Mouse (Mus musculus) lung, embryonic 16.5 days (tissue): ENCODE results near the gene Ddah2. TPM values are rescaled to one million over a fixed set of nuclear protein-coding genes. Genes with fewer than 3 reads are reported as not detected.

Experiments
- ATAC-seq: fragments of 200-750 bp; cut with Nextera tagmentation; 2 replicates; pipeline ENCODE4 v1.8.0; 2017; ENCODE audit warnings: low read depth, mild to moderate bottlenecking, moderate library complexity
- H3K27ac ChIP-seq: fragments of 300-500 bp; sonication (generic); 2 replicates; pipeline ENCODE4 v1.5.1; 2014; ENCODE audit warnings: mild to moderate bottlenecking, control low read depth, low read length
- H3K27me3 ChIP-seq: fragments of 300-500 bp; sonication (generic); 2 replicates; pipeline ENCODE4 v1.6.1; 2014; ENCODE audit warnings: low read depth, low read length, mixed read lengths; ENCODE audit not compliant: control insufficient read depth, insufficient read depth
- H3K36me3 ChIP-seq: fragments of 300-500 bp; sonication (generic); 2 replicates; pipeline ENCODE4 v1.6.1; 2014; ENCODE audit warnings: low read length; ENCODE audit not compliant: control insufficient read depth, insufficient read depth
- H3K4me1 ChIP-seq: fragments of 300-500 bp; sonication (generic); replicated peaks from 2 replicates; pipeline ENCODE4 v1.6.1; 2014; ENCODE audit warnings: low read length, mixed read lengths; ENCODE audit not compliant: control insufficient read depth, insufficient read depth
- H3K4me2 ChIP-seq: fragments of 300-500 bp; sonication (generic); 2 replicates; pipeline ENCODE4 v1.6.1; 2014; ENCODE audit warnings: low read depth, low read length, control low read depth
- H3K4me3 ChIP-seq: fragments of 300-500 bp; sonication (generic); 2 replicates; pipeline ENCODE4 v1.5.1; 2014; ENCODE audit warnings: mild to moderate bottlenecking, low read length, control low read depth
- H3K9ac ChIP-seq: fragments of 300-500 bp; sonication (generic); 2 replicates; pipeline ENCODE4 v1.6.1; 2014; ENCODE audit warnings: low read length, control low read depth
- H3K9me3 ChIP-seq: fragments of 300-500 bp; sonication (generic); 2 replicates; pipeline ENCODE4 v1.6.1; 2016; ENCODE audit warnings: low read length; ENCODE audit not compliant: control insufficient read depth
- WGBS: fragments of 180-500 bp; shearing (Covaris S2); extraction: QIAGEN DNeasy Blood & Tissue Kit; methylation state at CpG from one replicate; pipeline ENCODE4 v1.1.7; 2014; 5-methylcytosine and 5-hydroxymethylcytosine counted together
- polyA plus RNA-seq: library from polyadenylated mRNA; unstranded; fragments of >200 nt; fragmentation: Nextera tagmentation; extraction: Ambion mirVana; gene quantifications from 2 replicates; pipeline ENCODE4 v1.2.1, GENCODE M21; 2015

The Ddah2 gene
- polyA plus RNA-seq, 1 experiment from 2014 or later, result 309 TPM

- Histone ChIP-seq H3K27ac (no peak overlapping the region), H3K9ac (no peak overlapping the region), H3K27me3 (no peaks in the 10 kb centered on the region), H3K4me1 (peaks cover 8% of the 10 kb centered on the region), H3K4me2 (no peak overlapping the region), H3K4me3 (no peak overlapping the region), H3K9me3 (no peaks in the 10 kb centered on the region), H3K36me3 (peaks cover 33% of the 10 kb centered on the region)
- WGBS, result 86% methylated on average over 14 of the region's 14 CpGs
- no peak for ATAC-seq
Observed at GRCm38 (mm10) chr17:35092403-35093198, 33.8 kb downstream of the Ddah2 start.

GRCm38 (mm10) chr17:35094475-35095365 is 35.9 kb downstream of the Ddah2 start:
- Histone ChIP-seq H3K4me3 (no peak overlapping the region), H3K27me3 (no peaks in the 10 kb centered on the region), H3K4me1 (peaks cover 8% of the 10 kb centered on the region), H3K36me3 (peaks cover 43% of the 10 kb centered on the region), H3K4me2 (no peak overlapping the region), H3K9me3 (no peaks in the 10 kb centered on the region), H3K27ac (no peak overlapping the region), H3K9ac (no peak overlapping the region)
- ATAC-seq, result no peak
- WGBS, result 89% methylated on average over 15 of the region's 15 CpGs

GRCm38 (mm10) chr17:35096597-35096996 is 37.8 kb downstream of the Ddah2 start:
- H3K36me3 ChIP-seq, result peaks cover 49% of the 10 kb centered on the region
- no peaks in the 10 kb centered on the region for H3K27me3 ChIP-seq
- H3K4me1 ChIP-seq, result no peaks in the 10 kb centered on the region
- no peaks in the 10 kb centered on the region for H3K9me3 ChIP-seq
- WGBS, result 83% methylated on average over 12 of the region's 12 CpGs
- no peak overlapping the region for H3K4me3 ChIP-seq
- no peak overlapping the region for H3K9ac ChIP-seq
- no peak overlapping the region for H3K4me2 ChIP-seq
- H3K27ac ChIP-seq, result no peak overlapping the region
- ATAC-seq, result no peak

- Histone ChIP-seq H3K36me3 (peaks cover 52% of the 10 kb centered on the region), H3K27ac (no peak overlapping the region), H3K9ac (no peak overlapping the region), H3K9me3 (no peaks in the 10 kb centered on the region), H3K4me3 (no peak overlapping the region), H3K27me3 (no peaks in the 10 kb centered on the region), H3K4me2 (no peak overlapping the region), H3K4me1 (no peaks in the 10 kb centered on the region)
- ATAC-seq, result no peak
- 87% methylated on average over 12 of the region's 12 CpGs for WGBS
Observed at GRCm38 (mm10) chr17:35097164-35097655, 38.4 kb downstream of the Ddah2 start.

GRCm38 (mm10) chr17:35100196-35100765 is 41.4 kb downstream of the Ddah2 start:
- Histone ChIP-seq H3K36me3 (peaks cover 47% of the 10 kb centered on the region), H3K27ac (no peak overlapping the region), H3K27me3 (no peaks in the 10 kb centered on the region), H3K9me3 (no peaks in the 10 kb centered on the region), H3K4me3 (no peak overlapping the region), H3K4me1 (no peaks in the 10 kb centered on the region), H3K9ac (no peak overlapping the region), H3K4me2 (no peak overlapping the region)
- ATAC-seq, result no peak
- WGBS, result 57% methylated on average over 10 of the region's 10 CpGs

- Histone ChIP-seq H3K27me3 (no peaks in the 10 kb centered on the region), H3K36me3 (peaks cover 47% of the 10 kb centered on the region), H3K4me2 (no peak overlapping the region), H3K27ac (no peak overlapping the region), H3K9me3 (no peaks in the 10 kb centered on the region), H3K4me3 (no peak overlapping the region), H3K9ac (no peak overlapping the region), H3K4me1 (no peaks in the 10 kb centered on the region)
- 82% methylated on average over 11 of the region's 11 CpGs for WGBS
- ATAC-seq, result no peak
Observed at GRCm38 (mm10) chr17:35101161-35101560, 42.3 kb downstream of the Ddah2 start.

- Histone ChIP-seq H3K36me3 (peaks cover 38% of the 10 kb centered on the region), H3K4me1 (no peaks in the 10 kb centered on the region), H3K9me3 (no peaks in the 10 kb centered on the region), H3K9ac (no peak overlapping the region), H3K4me2 (no peak overlapping the region), H3K27me3 (no peaks in the 10 kb centered on the region), H3K4me3 (no peak overlapping the region), H3K27ac (no peak overlapping the region)
- WGBS, result 68% methylated on average over 8 of the region's 8 CpGs
- ATAC-seq, result no peak
Observed at GRCm38 (mm10) chr17:35102299-35102698, 43.5 kb downstream of the Ddah2 start.

GRCm38 (mm10) chr17:35103221-35103690 is 44.4 kb downstream of the Ddah2 start:
- Histone ChIP-seq H3K4me2 (no peak overlapping the region), H3K36me3 (peaks cover 37% of the 10 kb centered on the region), H3K4me3 (no peak overlapping the region), H3K4me1 (no peaks in the 10 kb centered on the region), H3K9me3 (no peaks in the 10 kb centered on the region), H3K27me3 (no peaks in the 10 kb centered on the region), H3K27ac (no peak overlapping the region), H3K9ac (no peak overlapping the region)
- no peak for ATAC-seq
- 56% methylated on average over 6 of the region's 6 CpGs for WGBS

GRCm38 (mm10) chr17:35104079-35104478 is 45.2 kb downstream of the Ddah2 start:
- ATAC-seq, result no peak
- 90% methylated on average over 7 of the region's 7 CpGs for WGBS
- H3K9ac ChIP-seq, result no peak overlapping the region
- H3K27ac ChIP-seq, result no peak overlapping the region
- no peaks in the 10 kb centered on the region for H3K9me3 ChIP-seq
- H3K4me2 ChIP-seq, result no peak overlapping the region
- no peaks in the 10 kb centered on the region for H3K27me3 ChIP-seq
- peaks cover 32% of the 10 kb centered on the region for H3K36me3 ChIP-seq
- no peaks in the 10 kb centered on the region for H3K4me1 ChIP-seq
- H3K4me3 ChIP-seq, result no peak overlapping the region
